Mouse (Mus musculus) midbrain, embryonic 11.5 days (tissue): Measurements from ENCODE around the gene A930033H14Rik. TPM values are rescaled to one million over a fixed set of nuclear protein-coding genes. Genes with fewer than 3 reads are reported as not detected.
A peak's percentile ranks its signal among the peaks of the same experiment; 100 is the strongest.

Source experiments
- ATAC-seq: fragments of 200-750 bp; cut with Nextera tagmentation; 2 replicates; pipeline ENCODE4 v1.8.0; 2017; ENCODE audit warnings: moderate TSS enrichment, moderate library complexity; ENCODE audit not compliant: low FRiP score
- DNase-seq: peaks from one replicate; pipeline ENCODE4 v3.0.0; 2015; ENCODE audit warnings: low spot score; ENCODE audit errors: missing footprints
- H3K27ac ChIP-seq: fragments of 300-500 bp; sonication (generic); 2 replicates; pipeline ENCODE4 v1.5.1; 2014; ENCODE audit warnings: low read depth, low read length
- H3K27me3 ChIP-seq: fragments of 300-500 bp; sonication (generic); 2 replicates; pipeline ENCODE4 v1.6.1; 2014; ENCODE audit warnings: mild to moderate bottlenecking, low read length, moderate library complexity, mixed read lengths; ENCODE audit not compliant: control insufficient read depth, insufficient read depth
- H3K36me3 ChIP-seq: fragments of 300-500 bp; sonication (generic); 2 replicates; pipeline ENCODE4 v1.6.1; 2014; ENCODE audit warnings: mild to moderate bottlenecking, low read length, moderate library complexity, mixed read lengths; ENCODE audit not compliant: control insufficient read depth, insufficient read depth
- H3K4me1 ChIP-seq: fragments of 300-500 bp; sonication (generic); 2 replicates; pipeline ENCODE4 v1.6.1; 2014; ENCODE audit warnings: low read length; ENCODE audit not compliant: control insufficient read depth, insufficient read depth
- H3K4me2 ChIP-seq: fragments of 300-500 bp; sonication (generic); 2 replicates; pipeline ENCODE4 v1.6.1; 2014; ENCODE audit warnings: mild to moderate bottlenecking, moderate library complexity
- H3K4me3 ChIP-seq: fragments of 300-500 bp; sonication (generic); 2 replicates; pipeline ENCODE4 v1.5.1; 2014; ENCODE audit warnings: low read depth, low read length
- H3K9ac ChIP-seq: fragments of 300-500 bp; sonication (generic); 2 replicates; pipeline ENCODE4 v1.6.1; 2014; ENCODE audit warnings: low read length
- H3K9me3 ChIP-seq: fragments of 300-500 bp; sonication (generic); 2 replicates; pipeline ENCODE4 v1.6.1; 2016; ENCODE audit warnings: low read length; ENCODE audit not compliant: control insufficient read depth
- WGBS: fragments of 180-500 bp; shearing (Covaris S2); extraction: QIAGEN DNeasy Blood & Tissue Kit; methylation state at CpG from one replicate; pipeline ENCODE4 v1.1.7; 2014; 5-methylcytosine and 5-hydroxymethylcytosine counted together
- polyA plus RNA-seq: library from polyadenylated mRNA; unstranded; fragments of >200 nt; fragmentation: Nextera tagmentation; extraction: Ambion mirVana; gene quantifications from 2 replicates; pipeline ENCODE4 v1.2.1, GENCODE M21; 2014

The A930033H14Rik gene
- polyA plus RNA-seq, 1 experiment from 2014 or later, result 0.82 TPM

DNA sequence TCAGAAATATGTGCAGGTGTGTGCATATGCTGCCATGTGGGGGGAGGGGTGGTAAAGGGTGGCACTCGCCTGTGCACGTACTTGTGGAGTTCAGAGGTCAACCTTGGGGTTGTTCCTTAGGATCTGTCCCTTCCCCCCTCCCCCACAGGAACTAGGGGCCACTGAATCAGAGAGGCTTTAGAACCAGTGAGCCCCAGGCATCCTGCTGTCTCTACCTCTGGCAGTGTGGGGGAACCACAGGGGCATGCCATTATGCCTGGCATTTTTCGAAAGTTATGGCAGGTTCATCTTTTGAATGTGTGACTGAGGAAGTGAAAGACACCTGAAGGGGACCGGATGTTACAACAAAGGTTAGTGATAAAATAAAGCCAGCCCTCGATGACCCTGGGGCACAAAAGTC lies 2.2 kb downstream of the A930033H14Rik start:
- ATAC-seq, result no peak
- Histone ChIP-seq H3K27ac (no peak overlapping the region), H3K4me1 (peaks cover 11% of the 10 kb centered on the region; the same call in 1 of the 2 replicates), H3K4me2 (no peak overlapping the region), H3K36me3 (no peaks in the 10 kb centered on the region; the same call in 1 of the 2 replicates), H3K9ac (no peak overlapping the region), H3K27me3 (no peaks in the 10 kb centered on the region), H3K9me3 (no peaks in the 10 kb centered on the region), H3K4me3 (no peak overlapping the region)
- DNase-seq, result no peak
- 75% methylated on average over 5 of the region's 5 CpGs for WGBS

GRCm38 (mm10) chr10:69210006-69210405 lies 2.9 kb downstream of the A930033H14Rik start:
- ATAC-seq (no peak), DNase-seq (no peak)
- Histone ChIP-seq H3K9ac (no peak overlapping the region), H3K4me2 (no peak overlapping the region), H3K4me1 (peaks cover 11% of the 10 kb centered on the region; the same call in 1 of the 2 replicates), H3K4me3 (no peak overlapping the region), H3K9me3 (no peaks in the 10 kb centered on the region), H3K27me3 (no peaks in the 10 kb centered on the region), H3K36me3 (no peaks in the 10 kb centered on the region; the same call in 1 of the 2 replicates), H3K27ac (no peak overlapping the region)
- 91% methylated on average over 10 of the region's 10 CpGs for WGBS

DNA sequence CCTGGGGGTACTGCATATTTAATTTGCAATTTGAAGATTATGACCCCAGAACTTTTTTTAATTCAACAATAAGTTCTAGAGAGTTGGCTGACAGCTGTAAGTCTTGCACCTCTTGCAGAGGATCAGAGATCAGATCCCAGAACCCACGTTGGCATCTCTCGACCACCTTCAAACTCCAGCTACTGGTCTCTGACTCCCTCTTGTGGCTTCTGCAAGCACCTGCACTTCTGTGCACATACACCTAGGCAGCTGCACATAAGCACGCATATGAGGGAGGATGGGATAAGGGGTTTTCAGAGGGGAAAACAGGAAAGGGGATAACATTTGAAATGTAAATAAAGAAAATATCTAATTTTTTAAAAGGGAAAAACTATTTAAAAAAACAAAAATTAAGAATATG lies 4.2 kb downstream of the A930033H14Rik start:
- DNase-seq (no peak), ATAC-seq (no peak)
- no peak overlapping the region for H3K27ac ChIP-seq
- WGBS, result 90% methylated on average over 3 of the region's 3 CpGs
- H3K36me3 ChIP-seq, result no peaks in the 10 kb centered on the region
- H3K4me3 ChIP-seq, result no peak overlapping the region
- H3K4me2 ChIP-seq, result no peak overlapping the region
- no peaks in the 10 kb centered on the region for H3K9me3 ChIP-seq
- peaks cover 7% of the 10 kb centered on the region; the same call in 1 of the 2 replicates for H3K4me1 ChIP-seq
- H3K27me3 ChIP-seq, result no peaks in the 10 kb centered on the region
- no peak overlapping the region for H3K9ac ChIP-seq

GRCm38 (mm10) chr10:69207981-69208630 lies 4.8 kb downstream of the A930033H14Rik start:
- no peak for ATAC-seq
- WGBS, result 89% methylated on average over 15 of the region's 15 CpGs

GRCm38 (mm10) chr10:69207481-69207880 lies 5.4 kb downstream of the A930033H14Rik start:
- no peaks in the 10 kb centered on the region for H3K9me3 ChIP-seq
- WGBS, result 85% methylated on average over 7 of the region's 7 CpGs
- no peak overlapping the region for H3K4me3 ChIP-seq
- H3K27ac ChIP-seq, result no peak overlapping the region
- no peak overlapping the region for H3K9ac ChIP-seq
- H3K4me1 ChIP-seq, result peaks cover 7% of the 10 kb centered on the region; the same call in 1 of the 2 replicates
- DNase-seq (no peak), ATAC-seq (no peak)
- H3K27me3 ChIP-seq, result no peaks in the 10 kb centered on the region
- no peak overlapping the region for H3K4me2 ChIP-seq
- no peaks in the 10 kb centered on the region for H3K36me3 ChIP-seq

More at GRCm38 (mm10) chr10:69207981-69208630, 4.8 kb downstream of the A930033H14Rik start:
- H3K27ac ChIP-seq, result no peak overlapping the region
- peaks cover 7% of the 10 kb centered on the region; the same call in 1 of the 2 replicates for H3K4me1 ChIP-seq
- H3K9ac ChIP-seq, result no peak overlapping the region
- H3K36me3 ChIP-seq, result no peaks in the 10 kb centered on the region
- no peak for DNase-seq
- no peaks in the 10 kb centered on the region for H3K9me3 ChIP-seq
- H3K4me3 ChIP-seq, result no peak overlapping the region
- no peaks in the 10 kb centered on the region for H3K27me3 ChIP-seq
- no peak overlapping the region for H3K4me2 ChIP-seq

DNA sequence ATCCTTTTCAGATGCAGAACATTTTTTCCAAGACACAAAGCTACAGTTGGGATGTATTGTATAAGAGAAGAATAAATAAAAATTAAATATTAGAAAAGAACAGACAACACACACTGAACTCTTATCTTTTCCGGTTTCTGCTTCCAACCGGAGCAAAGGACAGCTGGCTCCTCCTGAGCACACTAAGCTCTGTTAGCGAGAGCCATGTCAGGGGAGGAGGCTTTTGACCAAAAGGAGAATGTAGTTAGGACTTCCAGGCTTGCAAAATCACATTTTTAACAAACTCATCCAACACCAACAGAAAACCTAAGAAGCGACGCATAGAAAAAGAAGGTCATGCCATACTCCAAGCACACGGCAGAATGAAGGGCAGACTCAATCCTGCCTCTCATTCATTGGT lies 6.8 kb downstream of the A930033H14Rik start:
- WGBS, result 87% methylated on average over 6 of the region's 6 CpGs
- H3K9ac ChIP-seq, result no peak overlapping the region
- DNase-seq (no peak), ATAC-seq (no peak)
- H3K4me1 ChIP-seq, result peaks cover 4% of the 10 kb centered on the region; the same call in 1 of the 2 replicates
- H3K36me3 ChIP-seq, result no peaks in the 10 kb centered on the region
- H3K9me3 ChIP-seq, result no peaks in the 10 kb centered on the region
- no peak overlapping the region for H3K4me3 ChIP-seq
- no peak overlapping the region for H3K27ac ChIP-seq
- no peaks in the 10 kb centered on the region for H3K27me3 ChIP-seq
- H3K4me2 ChIP-seq, result no peak overlapping the region

GRCm38 (mm10) chr10:69204677-69205400 lies 8.1 kb downstream of the A930033H14Rik start:
- Histone ChIP-seq H3K27ac (no peak overlapping the region), H3K36me3 (no peaks in the 10 kb centered on the region), H3K4me1 (peaks cover 4% of the 10 kb centered on the region; the same call in 1 of the 2 replicates), H3K4me3 (no peak overlapping the region), H3K27me3 (no peaks in the 10 kb centered on the region), H3K4me2 (no peak overlapping the region), H3K9ac (no peak overlapping the region), H3K9me3 (no peaks in the 10 kb centered on the region)
- WGBS, result 25% methylated on average over 8 of the region's 8 CpGs
- ATAC-seq (0 out of 2 replicates have a peak, but pooled peaks have one; percentile 33), DNase-seq (no peak)

DNA sequence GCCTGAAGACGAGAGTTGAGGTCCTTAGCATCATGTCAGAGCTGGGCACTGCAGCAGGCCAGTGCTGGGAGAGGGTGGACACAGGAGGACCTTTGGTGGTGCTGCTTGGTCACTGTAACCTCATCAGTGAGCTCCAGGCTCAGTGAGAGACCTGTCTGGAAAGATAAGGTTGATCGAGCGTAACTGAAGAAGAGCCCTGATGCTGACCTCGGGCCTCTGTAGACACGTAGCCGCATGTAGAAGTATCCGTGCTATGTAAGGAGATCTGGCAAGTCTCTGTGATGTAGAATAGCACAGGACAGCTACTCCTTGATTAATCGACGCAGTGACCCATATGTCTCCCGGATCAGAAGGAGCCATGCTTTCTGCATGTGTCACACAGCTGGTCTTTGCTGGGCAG lies 19.2 kb downstream of the A930033H14Rik start:
- Histone ChIP-seq H3K9me3 (no peaks in the 10 kb centered on the region), H3K27ac (no peak overlapping the region), H3K36me3 (no peaks in the 10 kb centered on the region), H3K4me3 (no peak overlapping the region), H3K4me1 (no peaks in the 10 kb centered on the region), H3K27me3 (no peaks in the 10 kb centered on the region), H3K9ac (no peak overlapping the region), H3K4me2 (no peak overlapping the region)
- ATAC-seq (no peak), DNase-seq (no peak)
- 88% methylated on average over 10 of the region's 10 CpGs for WGBS

GRCm38 (mm10) chr10:69192266-69192665 lies 20.6 kb downstream of the A930033H14Rik start:
- H3K4me3 ChIP-seq, result no peak overlapping the region
- no peak for ATAC-seq
- WGBS, result 90% methylated on average over 5 of the region's 5 CpGs

More at GRCm38 (mm10) chr10:69192266-69192665, 20.6 kb downstream of the A930033H14Rik start:
- H3K4me2 ChIP-seq, result no peak overlapping the region
- no peak overlapping the region for H3K27ac ChIP-seq
- H3K9ac ChIP-seq, result no peak overlapping the region
- H3K4me1 ChIP-seq, result no peaks in the 10 kb centered on the region
- H3K27me3 ChIP-seq, result no peaks in the 10 kb centered on the region
- DNase-seq, result no peak
- no peaks in the 10 kb centered on the region for H3K9me3 ChIP-seq
- no peaks in the 10 kb centered on the region for H3K36me3 ChIP-seq
